Mouse (Mus musculus) heart, embryonic 10.5 days (tissue): ENCODE measurements around the gene Slc34a1. TPM values are rescaled to one million over a fixed set of nuclear protein-coding genes. Genes with fewer than 3 reads are reported as not detected.

Experiments used
- DNase-seq: peaks from one replicate; pipeline ENCODE4 v3.0.0-alpha.2; 2017; ENCODE audit warnings: low spot score
- H3K27ac ChIP-seq: fragments of 300-500 bp; sonication (generic); 2 replicates; pipeline ENCODE4 v1.5.1; 2016; ENCODE audit warnings: mild to moderate bottlenecking
- H3K27me3 ChIP-seq: fragments of 300-500 bp; sonication (generic); 2 replicates; pipeline ENCODE4 v1.6.1; 2016; ENCODE audit warnings: mild to moderate bottlenecking; ENCODE audit not compliant: poor library complexity, insufficient read depth, severe bottlenecking
- H3K36me3 ChIP-seq: fragments of 300-500 bp; sonication (generic); 2 replicates; pipeline ENCODE4 v1.6.1; 2016; ENCODE audit warnings: mild to moderate bottlenecking, moderate library complexity
- H3K4me1 ChIP-seq: fragments of 300-500 bp; sonication (generic); 2 replicates; pipeline ENCODE4 v1.6.1; 2016; ENCODE audit warnings: mild to moderate bottlenecking
- H3K4me3 ChIP-seq: fragments of 300-500 bp; sonication (generic); 2 replicates; pipeline ENCODE4 v1.5.1; 2016; ENCODE audit warnings: mild to moderate bottlenecking, moderate library complexity
- H3K9me3 ChIP-seq: fragments of 300-500 bp; sonication (generic); 2 replicates; pipeline ENCODE4 v1.6.1; 2016; ENCODE audit warnings: mild to moderate bottlenecking, moderate library complexity
- WGBS: fragments of 180-500 bp; shearing (Covaris S2); methylation state at CpG from one replicate; pipeline ENCODE4 v1.1.7; 2016; 5-methylcytosine and 5-hydroxymethylcytosine counted together
- polyA plus RNA-seq: library from polyadenylated mRNA; unstranded; fragments of >200 nt; fragmentation: Nextera tagmentation; extraction: Ambion mirVana; gene quantifications from 2 replicates; pipeline ENCODE4 v1.2.1, GENCODE M21; 2016

Gene Slc34a1
- polyA plus RNA-seq, 1 experiment from 2014 or later, result not detected

DNA sequence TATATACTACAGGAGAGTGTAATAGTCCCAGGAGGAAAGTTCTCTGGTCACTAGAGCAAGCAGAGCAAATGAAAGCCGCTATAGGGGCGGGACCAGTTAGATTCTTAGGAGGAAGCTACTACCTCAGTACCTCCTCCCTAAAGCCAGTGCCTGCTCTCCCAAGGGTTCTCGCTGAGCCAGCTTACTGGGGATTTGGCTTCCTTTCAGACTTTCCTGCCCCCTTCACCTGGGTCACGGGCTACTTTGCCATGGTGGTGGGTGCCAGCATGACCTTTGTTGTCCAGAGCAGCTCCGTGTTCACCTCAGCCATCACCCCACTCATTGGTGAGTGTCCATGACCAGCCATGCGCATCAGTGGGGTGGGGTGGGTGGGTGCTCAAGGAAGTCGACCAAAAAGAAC is 13.8 kb downstream of the Slc34a1 start:
- H3K9me3 ChIP-seq, result no peaks in the 10 kb centered on the region
- no peak for DNase-seq
- no peaks in the 10 kb centered on the region for H3K36me3 ChIP-seq
- peaks cover 87% of the 10 kb centered on the region for H3K27me3 ChIP-seq
- 66% methylated on average over 7 of the region's 7 CpGs for WGBS
- H3K4me3 ChIP-seq, result no peak overlapping the region
- H3K4me1 ChIP-seq, result peaks cover 8% of the 10 kb centered on the region; the same call in 1 of the 2 replicates
- H3K27ac ChIP-seq, result no peak overlapping the region

- Histone ChIP-seq H3K4me3 (no peak overlapping the region), H3K9me3 (no peaks in the 10 kb centered on the region), H3K27ac (no peak overlapping the region), H3K36me3 (no peaks in the 10 kb centered on the region), H3K4me1 (peaks cover 8% of the 10 kb centered on the region; the same call in 1 of the 2 replicates), H3K27me3 (peaks cover 88% of the 10 kb centered on the region)
- WGBS, result 76% methylated on average over 13 of the region's 13 CpGs
- no peak for DNase-seq
Observed at GRCm38 (mm10) chr13:55412643-55413307, 14.8 kb downstream of the Slc34a1 start.

GRCm38 (mm10) chr13:55413333-55413732 is 15.3 kb downstream of the Slc34a1 start:
- WGBS, result 78% methylated on average over 12 of the region's 12 CpGs
- H3K4me3 ChIP-seq, result no peak overlapping the region

DNA sequence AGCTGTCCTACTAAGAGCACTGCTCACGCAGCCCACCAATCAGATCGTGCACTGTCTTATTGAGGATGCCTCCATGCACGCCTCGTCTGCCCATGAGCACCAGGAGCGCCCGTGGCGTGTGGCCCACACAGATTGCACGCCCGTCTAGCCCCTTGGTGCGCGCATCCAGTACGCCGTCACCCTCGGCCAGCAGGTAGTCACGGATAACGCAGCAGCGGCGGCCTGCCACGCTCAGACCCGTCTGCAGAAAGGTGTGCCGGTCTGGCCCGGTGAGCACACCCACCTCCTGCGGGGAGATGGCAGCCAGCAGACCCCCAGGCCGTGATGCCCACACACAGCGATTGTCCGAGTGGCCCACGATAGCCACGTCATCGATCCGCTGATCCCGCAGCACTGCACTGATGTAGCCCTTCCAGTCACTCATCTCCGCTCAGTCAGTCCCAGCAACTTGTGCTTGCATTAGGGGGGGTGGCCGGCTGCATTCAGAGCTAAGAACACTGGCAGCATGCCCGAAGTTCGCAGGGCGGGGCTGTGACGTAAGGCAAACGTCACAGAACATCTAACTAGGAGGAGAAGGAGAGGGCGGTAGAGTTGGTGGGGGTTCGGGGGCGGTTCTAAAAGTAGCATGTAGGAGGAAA is 16.9 kb downstream of the Slc34a1 start, which contains the start of gene Pfn3:
TSS of gene Pfn3 (minus strand) at position 490 of the 638 bp plus-strand sequence.
- no peak within 1 kb of the TSS for H3K27ac ChIP-seq

More at GRCm38 (mm10) chr13:55413333-55413732, 15.3 kb downstream of the Slc34a1 start:
- DNase-seq, result no peak
- Histone ChIP-seq H3K4me1 (peaks cover 12% of the 10 kb centered on the region; the same call in 1 of the 2 replicates), H3K27me3 (peaks cover 88% of the 10 kb centered on the region), H3K27ac (no peak overlapping the region), H3K36me3 (no peaks in the 10 kb centered on the region), H3K9me3 (no peaks in the 10 kb centered on the region)

GRCm38 (mm10) chr13:55418004-55418403 is 20.0 kb downstream of the Slc34a1 start:
- Histone ChIP-seq H3K4me3 (0 out of 2 replicates have a peak overlapping the region, but pooled peaks have one; percentile 12), H3K9me3 (no peaks in the 10 kb centered on the region), H3K27me3 (peaks cover 86% of the 10 kb centered on the region), H3K27ac (no peak overlapping the region), H3K36me3 (no peaks in the 10 kb centered on the region), H3K4me1 (peaks cover 28% of the 10 kb centered on the region)
- peak; percentile 93 for DNase-seq
- WGBS, result 12% methylated on average over 12 of the region's 12 CpGs

More for the DNA sequence above, 16.9 kb downstream of the Slc34a1 start, which contains the start of gene Pfn3:
- H3K4me3 ChIP-seq, result peak within 1 kb of the TSS; percentile 51
- H3K36me3 ChIP-seq, result no peaks in the 10 kb centered on the region
- H3K9me3 ChIP-seq, result no peaks in the 10 kb centered on the region
- 11% methylated on average over 41 of the region's 41 CpGs for WGBS
- H3K27me3 ChIP-seq, result peaks cover 88% of the 10 kb centered on the region
- H3K4me1 ChIP-seq, result peaks cover 12% of the 10 kb centered on the region; the same call in 1 of the 2 replicates
- DNase-seq, result no peak

GRCm38 (mm10) chr13:55419142-55419541 is 21.2 kb downstream of the Slc34a1 start:
- Histone ChIP-seq H3K4me3 (no peak overlapping the region), H3K36me3 (no peaks in the 10 kb centered on the region), H3K9me3 (no peaks in the 10 kb centered on the region), H3K27ac (no peak overlapping the region), H3K4me1 (peaks cover 28% of the 10 kb centered on the region), H3K27me3 (peaks cover 78% of the 10 kb centered on the region)
- 73% methylated on average over 5 of the region's 5 CpGs for WGBS
- no peak for DNase-seq

DNA sequence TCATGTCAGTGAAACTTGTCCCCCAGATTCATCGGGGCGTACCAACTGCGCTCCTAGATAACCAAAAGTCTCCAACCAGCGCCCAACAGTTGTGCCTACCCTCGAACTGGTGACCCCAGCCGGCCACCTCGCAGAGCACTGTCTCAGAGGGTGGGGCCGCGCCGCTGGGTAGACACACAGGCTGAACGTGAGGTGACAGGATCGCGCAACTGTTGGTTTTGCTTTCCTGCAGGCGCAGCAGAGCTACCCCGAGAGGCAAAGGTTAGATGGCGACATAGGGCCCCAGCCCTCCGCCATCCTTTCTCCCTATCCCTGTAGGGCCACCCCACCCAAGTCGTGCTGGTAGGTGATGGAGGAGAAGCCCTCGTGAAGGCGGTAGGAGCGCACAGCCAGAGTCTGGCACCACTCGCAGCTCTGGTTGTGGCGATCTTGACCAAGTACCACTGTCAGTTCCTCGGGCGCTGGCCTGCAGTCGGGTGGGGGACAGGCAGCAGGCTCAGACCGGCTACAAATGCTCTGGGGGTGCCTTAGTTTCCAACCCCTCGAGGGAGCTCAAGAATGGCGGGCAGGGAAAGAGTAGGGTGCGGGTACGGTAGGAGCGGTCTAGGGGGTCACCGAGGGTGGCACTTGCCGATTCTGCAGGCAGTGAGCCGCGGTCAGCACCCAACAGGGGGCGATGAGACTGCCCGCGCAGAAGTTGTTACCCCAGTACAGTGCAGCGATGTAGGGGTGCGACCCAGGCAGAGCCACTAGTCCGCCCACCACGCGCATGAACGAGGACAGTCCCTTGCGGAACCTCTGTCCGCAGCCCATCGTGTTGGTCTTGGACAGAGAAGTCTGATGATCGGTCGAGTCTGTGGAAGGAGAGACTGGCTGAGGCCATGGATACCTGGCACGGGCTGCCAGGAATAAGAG is 22.3 kb downstream of the Slc34a1 start:
- no peak for DNase-seq
- Histone ChIP-seq H3K36me3 (no peaks in the 10 kb centered on the region), H3K27ac (no peak overlapping the region), H3K4me3 (peak overlapping the region; percentile 36), H3K4me1 (peaks cover 20% of the 10 kb centered on the region), H3K9me3 (no peaks in the 10 kb centered on the region), H3K27me3 (peaks cover 67% of the 10 kb centered on the region)
- 25% methylated on average over 51 of the region's 51 CpGs for WGBS

GRCm38 (mm10) chr13:55420933-55421800 is 23.2 kb downstream of the Slc34a1 start:
- no peak overlapping the region for H3K27ac ChIP-seq
- H3K9me3 ChIP-seq, result no peaks in the 10 kb centered on the region
- H3K27me3 ChIP-seq, result peaks cover 68% of the 10 kb centered on the region
- no peaks in the 10 kb centered on the region for H3K36me3 ChIP-seq
- H3K4me3 ChIP-seq, result peak overlapping the region; percentile 36
- 9% methylated on average over 35 of the region's 35 CpGs for WGBS
- H3K4me1 ChIP-seq, result peaks cover 20% of the 10 kb centered on the region
- DNase-seq, result no peak

- Histone ChIP-seq H3K4me3 (no peak within 1 kb of the TSS), H3K9me3 (no peaks in the 10 kb centered on the region), H3K27ac (no peak within 1 kb of the TSS), H3K4me1 (peaks cover under 1% of the 10 kb centered on the region), H3K36me3 (no peaks in the 10 kb centered on the region), H3K27me3 (peaks cover 31% of the 10 kb centered on the region)
- no peak for DNase-seq
- WGBS, result 85% methylated on average over 10 of the region's 10 CpGs
Observed at GRCm38 (mm10) chr13:55426613-55427012, 28.6 kb downstream of the Slc34a1 start, which contains the start of gene F12. Gene F12, minus strand, starts transcription at chr13:55426793.

- no peak overlapping the region for H3K4me3 ChIP-seq
- DNase-seq, result no peak
- no peak overlapping the region for H3K27ac ChIP-seq
- 69% methylated on average over 12 of the region's 12 CpGs for WGBS
- H3K9me3 ChIP-seq, result no peaks in the 10 kb centered on the region; the same call in 1 of the 2 replicates
- peaks cover 16% of the 10 kb centered on the region for H3K27me3 ChIP-seq
- no peaks in the 10 kb centered on the region for H3K36me3 ChIP-seq
- no peaks in the 10 kb centered on the region for H3K4me1 ChIP-seq
Observed at GRCm38 (mm10) chr13:55429226-55429888, 31.4 kb downstream of the Slc34a1 start.

DNA sequence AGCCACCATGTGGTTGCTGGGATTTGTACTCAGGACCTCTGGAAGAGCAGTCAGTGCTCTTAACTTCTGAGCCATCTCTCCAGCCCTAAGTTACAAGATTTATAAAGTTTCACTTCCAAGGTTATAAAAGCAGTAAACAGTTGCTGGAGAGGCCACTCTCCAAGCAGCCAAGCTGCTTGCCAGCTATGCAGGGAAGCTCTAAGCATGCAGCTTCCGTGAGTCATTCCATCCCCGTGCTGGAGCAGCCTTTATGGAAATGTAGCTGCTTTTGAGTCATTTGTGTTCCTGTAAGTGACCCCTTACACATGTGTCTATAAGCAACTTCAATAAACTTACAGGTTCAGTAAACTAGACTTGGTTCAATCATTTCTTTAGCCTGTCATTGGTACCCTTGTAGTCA is 32.6 kb downstream of the Slc34a1 start:
- no peak overlapping the region for H3K27ac ChIP-seq
- no peak overlapping the region for H3K4me3 ChIP-seq
- DNase-seq, result no peak
- 84% methylated on average over 2 of the region's 2 CpGs for WGBS
- no peaks in the 10 kb centered on the region for H3K36me3 ChIP-seq
- H3K4me1 ChIP-seq, result no peaks in the 10 kb centered on the region
- H3K9me3 ChIP-seq, result no peaks in the 10 kb centered on the region; the same call in 1 of the 2 replicates
- H3K27me3 ChIP-seq, result peaks cover 16% of the 10 kb centered on the region
